Mouse (Mus musculus): Measurements from ENCODE around the gene Stard5.

The Stard5 gene

DNA sequence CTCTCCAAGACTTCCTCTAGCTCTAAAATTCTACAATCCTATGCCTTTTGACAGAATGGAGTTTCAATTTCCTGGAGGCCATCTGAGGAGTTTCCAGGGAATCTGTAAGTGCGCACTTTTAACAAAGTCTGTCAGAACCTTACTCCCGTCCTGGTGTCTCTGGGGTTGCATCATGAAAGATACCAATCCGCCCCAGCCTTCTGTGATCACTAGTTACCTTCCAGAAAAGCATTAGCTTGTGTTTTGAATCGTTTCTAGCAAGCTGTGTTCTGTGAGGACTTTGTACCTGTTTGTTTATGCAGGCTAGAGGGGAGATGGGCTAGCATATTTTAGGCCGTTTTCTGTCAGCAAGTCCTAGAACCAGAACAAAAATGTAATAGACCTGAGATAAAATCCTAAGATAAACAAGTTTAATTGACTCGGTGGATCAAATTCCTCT, 942 bp downstream of the Stard5 start:
- no peak for DNase-seq (ENCODE audit: low read depth in 1 of 2, low spot score in 2 of 2)

- no peak for DNase-seq (ENCODE audit: low read depth in 1 of 2, low spot score in 2 of 2)
These were observed 2.1 kb downstream of the Stard5 start for GRCm38 (mm10) chr7:83633856-83634255.

GRCm38 (mm10) chr7:83635726-83636125, 4.0 kb downstream of the Stard5 start:
- DNase-seq (ENCODE audit: low read depth in 1 of 2, low spot score in 2 of 2): no peak

DNA sequence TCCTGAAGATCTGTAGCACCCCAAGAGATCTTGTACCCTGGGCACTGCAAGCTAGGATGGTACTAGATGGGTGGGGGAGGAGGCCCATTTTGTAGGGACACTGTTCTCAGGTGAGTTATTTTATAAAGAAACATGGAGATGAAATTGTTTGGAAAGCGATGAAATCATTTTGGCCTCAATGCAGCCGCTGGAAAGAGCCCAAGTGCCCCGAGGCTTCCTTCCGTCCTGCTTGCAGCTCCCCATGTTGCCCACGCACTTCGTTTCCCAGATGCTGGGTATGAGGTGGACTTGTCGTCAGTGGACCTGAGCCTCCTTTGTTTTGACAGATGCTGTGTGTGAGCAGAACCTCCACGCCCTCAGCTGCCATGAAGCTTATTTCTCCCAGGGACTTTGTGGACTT, 4.7 kb downstream of the Stard5 start:
- no peak for DNase-seq (ENCODE audit: low read depth in 1 of 2, low spot score in 2 of 2)

DNA sequence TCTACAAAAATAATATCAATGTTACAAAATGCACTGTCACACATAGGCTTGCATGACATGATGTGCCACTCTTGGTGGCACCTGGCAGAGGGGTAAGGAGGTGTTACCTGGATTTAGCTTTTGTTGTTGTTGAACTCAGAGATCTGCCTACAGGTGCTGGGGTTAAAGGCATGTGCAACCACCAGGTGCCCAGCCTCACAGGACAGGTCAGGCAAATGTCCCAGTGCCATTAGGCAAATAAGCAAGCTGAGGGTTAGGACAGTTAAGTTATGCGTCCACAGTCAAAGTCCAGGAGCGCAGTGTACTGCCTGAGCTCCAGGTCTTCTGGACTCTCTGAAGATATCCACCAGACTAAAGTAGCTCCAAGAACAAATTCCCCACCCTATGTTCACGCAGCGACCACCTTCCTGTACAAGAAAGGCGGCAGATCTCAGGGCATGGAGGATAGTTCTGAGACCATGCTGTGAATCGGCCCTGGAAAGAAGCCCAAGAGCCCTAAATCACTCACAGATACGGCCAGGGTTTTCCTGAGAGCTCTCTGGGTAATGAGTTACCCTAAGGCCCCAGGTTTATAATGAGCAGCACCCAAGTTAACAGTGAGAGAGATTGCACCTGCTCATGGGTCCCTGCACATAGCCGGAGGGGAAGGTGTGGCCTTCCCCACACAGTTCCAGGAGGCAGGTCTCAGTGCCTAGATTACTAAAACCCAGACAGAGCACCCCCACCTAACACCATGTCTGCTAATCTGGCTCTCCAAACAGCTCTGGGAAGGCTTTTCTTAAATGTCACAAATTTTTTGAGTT, 6.2 kb downstream of the Stard5 start:
- DNase-seq (ENCODE audit: low read depth in 1 of 2, low spot score in 2 of 2): no peak

DNA sequence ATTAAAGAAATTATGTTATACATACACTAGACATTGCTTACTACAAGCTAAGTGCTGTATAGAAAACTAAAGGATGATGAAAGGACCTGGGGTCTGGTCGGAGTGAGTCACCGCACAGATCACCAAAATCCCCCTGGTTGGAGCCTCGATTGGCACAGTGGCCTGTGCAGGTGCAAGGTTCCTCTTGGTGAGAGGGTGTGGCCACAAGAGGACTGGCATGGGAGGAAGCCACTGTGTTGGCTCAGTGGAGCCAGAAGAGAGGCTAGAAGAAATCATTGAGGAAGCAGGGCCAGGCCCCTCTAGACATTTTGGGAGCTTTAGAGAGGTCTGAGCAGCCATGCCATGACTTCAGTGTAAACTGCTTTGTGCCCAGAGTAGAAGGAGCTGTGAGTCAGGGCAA, 7.3 kb downstream of the Stard5 start:
- no peak for DNase-seq (ENCODE audit: low read depth in 1 of 2, low spot score in 2 of 2)

- DNase-seq (ENCODE audit: low read depth in 1 of 2, low spot score in 2 of 2): no peak
These were observed 8.8 kb downstream of the Stard5 start for GRCm38 (mm10) chr7:83640581-83640980.

GRCm38 (mm10) chr7:83641163-83641562, 9.4 kb downstream of the Stard5 start:
- no peak for DNase-seq (ENCODE audit: low read depth in 1 of 2, low spot score in 2 of 2)

GRCm38 (mm10) chr7:83643581-83643980, 11.8 kb downstream of the Stard5 start:
- no peak for DNase-seq (ENCODE audit: low read depth in 1 of 2, low spot score in 2 of 2)

DNA sequence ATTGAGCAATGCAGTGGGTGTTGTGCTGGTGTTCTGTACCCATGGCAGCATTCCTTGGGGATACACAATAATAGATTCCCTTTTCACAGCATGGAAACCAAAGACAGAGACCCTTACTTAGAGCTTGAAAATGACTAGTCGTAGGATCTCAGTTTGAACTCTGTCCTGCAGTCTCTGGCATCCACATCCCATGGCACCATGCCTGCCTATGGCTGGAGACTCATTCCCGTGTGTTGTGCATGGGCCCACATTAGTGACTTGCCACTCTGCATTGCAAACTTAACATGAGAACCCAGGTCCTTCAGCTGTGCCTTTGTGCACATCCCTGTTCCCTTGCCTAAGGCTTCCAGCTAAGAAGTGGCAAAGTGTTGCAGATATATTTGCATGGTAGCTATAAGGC, 13.0 kb downstream of the Stard5 start:
- no peak for DNase-seq (ENCODE audit: low read depth in 1 of 2, low spot score in 2 of 2)

GRCm38 (mm10) chr7:83645476-83645875, 13.7 kb downstream of the Stard5 start:
- peak; percentile 38 to 61 for DNase-seq (ENCODE audit: low read depth in 1 of 2, low spot score in 2 of 2)

GRCm38 (mm10) chr7:83648807-83649206, 17.0 kb downstream of the Stard5 start:
- DNase-seq (ENCODE audit: low read depth in 1 of 2, low spot score in 2 of 2): no peak

DNA sequence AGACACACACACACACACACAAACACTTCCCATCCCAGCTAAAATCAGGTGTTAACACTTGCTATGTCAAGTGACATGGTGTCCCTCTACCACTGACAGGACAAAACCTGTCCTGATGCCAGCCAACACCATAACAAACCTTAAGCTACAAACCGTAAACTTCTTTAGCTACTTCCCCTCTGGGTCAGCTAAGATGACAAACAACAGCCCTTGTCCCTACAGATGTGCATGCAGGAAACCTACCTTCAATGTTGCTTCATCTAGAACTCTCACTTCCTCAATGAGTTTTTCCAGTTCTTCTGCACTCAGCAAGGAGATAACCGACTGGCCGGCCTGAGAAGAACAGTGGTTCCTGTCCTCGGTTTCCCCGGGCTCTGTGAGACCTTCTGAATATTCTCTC, 18.9 kb downstream of the Stard5 start:
- no peak for DNase-seq (ENCODE audit: low read depth in 1 of 2, low spot score in 2 of 2)

- DNase-seq (ENCODE audit: low read depth in 1 of 2, low spot score in 2 of 2): no peak
These were observed 20.7 kb downstream of the Stard5 start for GRCm38 (mm10) chr7:83652498-83652897.

- DNase-seq (ENCODE audit: low read depth in 1 of 2, low spot score in 2 of 2): no peak
These were observed 21.9 kb downstream of the Stard5 start for GRCm38 (mm10) chr7:83653605-83654051.

GRCm38 (mm10) chr7:83654196-83654595, 22.4 kb downstream of the Stard5 start:
- no peak for DNase-seq (ENCODE audit: low read depth in 1 of 2, low spot score in 2 of 2)

- DNase-seq (ENCODE audit: low read depth in 1 of 2, low spot score in 2 of 2): peak in 1 of 2 experiments; percentile 61
These were observed 23.3 kb downstream of the Stard5 start for GRCm38 (mm10) chr7:83654938-83655630.

DNA sequence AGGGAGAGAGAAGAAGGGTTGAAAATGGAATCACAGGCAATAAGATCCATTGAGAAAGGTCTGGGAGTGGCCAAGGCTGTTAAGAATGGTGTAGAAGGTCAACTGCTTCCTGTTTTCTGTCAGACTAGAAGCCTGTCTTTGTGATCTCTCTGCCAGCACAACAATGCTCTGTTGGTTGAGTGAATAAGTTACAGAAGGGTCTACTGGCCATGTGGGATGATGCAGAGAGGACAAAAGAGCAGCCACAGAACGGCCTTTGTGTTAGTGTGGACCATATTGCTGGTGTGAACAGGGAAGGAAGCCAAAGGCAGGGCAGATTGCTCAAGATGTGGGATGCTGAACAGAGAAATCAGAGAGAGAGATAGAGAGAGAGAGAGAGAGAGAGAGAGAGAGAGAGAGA, 27.0 kb downstream of the Stard5 start:
- DNase-seq (ENCODE audit: low read depth in 1 of 2, low spot score in 2 of 2): no peak

GRCm38 (mm10) chr7:83659159-83660065, 27.7 kb downstream of the Stard5 start:
- peak; percentile 58 to 76 for DNase-seq (ENCODE audit: low read depth in 1 of 2, low spot score in 2 of 2)

DNA sequence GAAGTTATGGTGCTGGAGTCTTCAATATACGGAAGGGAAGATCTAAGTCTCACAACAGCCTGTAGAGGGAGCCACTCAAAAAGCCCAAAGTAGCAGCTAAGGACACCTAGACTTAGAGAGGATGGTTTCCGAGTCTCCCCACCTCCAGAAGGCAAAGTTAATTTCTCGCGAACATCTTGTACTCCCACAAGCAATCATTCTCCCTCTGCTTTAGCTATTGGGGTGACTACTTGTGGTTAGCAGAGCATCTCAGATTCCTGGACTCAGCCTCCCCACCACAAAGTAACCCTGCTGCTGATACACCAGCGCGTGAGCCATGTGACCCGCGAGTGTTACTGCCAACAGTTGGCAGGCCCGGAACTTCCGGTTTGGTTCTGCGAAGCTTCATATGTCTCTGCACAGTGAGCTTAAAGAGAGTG, 28.5 kb downstream of the Stard5 start:
- DNase-seq (ENCODE audit: low read depth in 1 of 2, low spot score in 2 of 2): no peak

DNA sequence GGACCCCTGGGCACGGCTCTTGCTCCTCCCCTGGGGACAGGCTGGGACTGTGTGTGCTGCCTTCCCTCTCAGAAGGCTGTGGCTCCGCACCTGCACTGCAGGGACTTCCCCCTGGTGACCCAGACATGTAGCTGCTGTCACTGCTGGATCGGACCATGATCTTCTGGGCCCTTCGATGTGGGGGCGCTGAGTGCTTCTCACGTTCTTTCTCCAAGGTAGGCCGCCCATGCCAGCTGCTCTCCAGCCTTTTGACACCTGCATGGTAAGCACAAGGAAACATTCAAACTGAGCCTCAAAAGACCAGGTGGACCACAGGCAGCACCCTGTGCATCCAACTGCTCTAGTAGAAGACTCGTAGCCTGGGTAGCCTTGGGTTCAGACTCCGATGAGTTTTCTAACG, 29.3 kb downstream of the Stard5 start:
- DNase-seq (ENCODE audit: low read depth in 1 of 2, low spot score in 2 of 2): no peak
